Mouse (Mus musculus): ENCODE data around the gene P2rx6.
"Not testable (repeated sequence)": the region's sequence is repeated elsewhere in the genome, so short reads cannot be mapped to it uniquely, and the experiment has no call there.

P2rx6 gene

DNA sequence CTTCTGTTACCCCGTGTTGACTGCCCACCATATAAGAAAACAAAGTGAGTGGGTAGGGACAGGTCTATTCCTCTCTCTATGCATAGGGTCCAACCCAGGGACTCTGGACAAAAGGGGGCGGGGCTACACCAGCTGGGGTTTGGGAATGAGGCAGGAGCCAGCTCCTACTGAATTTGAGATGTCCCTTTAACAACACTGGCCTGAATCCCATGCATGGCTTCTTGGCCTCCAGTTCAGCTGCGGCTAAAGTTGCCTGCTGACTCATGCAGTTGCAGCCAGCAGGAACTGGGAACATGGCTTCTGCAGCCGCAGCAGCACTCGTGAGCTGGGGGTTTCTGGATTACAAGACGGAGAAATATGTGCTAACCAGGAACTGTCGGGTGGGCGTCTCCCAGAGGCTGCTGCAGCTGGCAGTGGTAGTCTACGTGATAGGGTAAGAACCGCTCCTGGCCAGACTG, at the start of gene P2rx6:
P2rx6 (plus strand) TSS at position 135 of the 458 bp plus-strand sequence.
- no peak for DNase-seq (ENCODE audit: low spot score in 2 of 2)

DNA sequence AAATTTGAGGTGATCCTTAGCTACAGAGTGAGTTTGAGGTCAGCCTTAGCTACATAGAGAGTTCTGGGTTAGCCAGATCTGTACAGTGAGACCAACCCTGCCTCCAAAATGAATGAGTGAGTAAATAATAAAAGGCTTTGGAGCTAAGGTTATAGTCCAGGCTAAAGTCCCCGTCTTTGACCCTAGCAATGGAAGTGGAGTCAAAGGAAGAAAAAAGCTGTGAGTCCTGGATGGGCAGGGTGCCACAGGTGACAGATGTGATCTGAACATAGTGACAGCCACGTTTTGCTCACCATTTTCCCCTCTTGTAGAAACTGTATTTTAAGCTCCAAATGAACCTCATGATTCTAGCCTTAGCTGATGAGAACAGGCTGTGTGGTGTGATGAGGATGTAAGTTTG, 42.8 kb upstream of the P2rx6 start:
- DNase-seq (ENCODE audit: low spot score in 2 of 2), result no peak

DNA sequence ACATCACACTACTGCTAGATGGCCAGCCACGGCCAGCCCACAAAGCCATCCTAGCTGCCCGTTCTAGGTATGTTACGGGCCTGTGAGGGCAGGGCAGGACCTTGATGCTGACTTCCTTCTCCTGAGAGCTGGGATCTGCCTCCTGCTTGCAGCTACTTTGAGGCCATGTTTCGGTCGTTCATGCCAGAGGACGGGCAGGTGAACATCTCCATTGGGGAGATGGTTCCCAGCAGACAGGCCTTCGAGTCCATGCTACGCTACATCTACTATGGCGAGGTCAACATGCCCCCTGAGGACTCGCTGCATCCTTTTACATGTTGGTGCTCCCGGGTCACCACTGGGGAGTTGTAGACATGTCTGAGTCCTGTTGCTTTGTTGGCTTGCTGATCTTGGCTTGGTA, 37.5 kb upstream of the P2rx6 start:
- DNase-seq (ENCODE audit: low spot score in 2 of 2), result no peak

DNA sequence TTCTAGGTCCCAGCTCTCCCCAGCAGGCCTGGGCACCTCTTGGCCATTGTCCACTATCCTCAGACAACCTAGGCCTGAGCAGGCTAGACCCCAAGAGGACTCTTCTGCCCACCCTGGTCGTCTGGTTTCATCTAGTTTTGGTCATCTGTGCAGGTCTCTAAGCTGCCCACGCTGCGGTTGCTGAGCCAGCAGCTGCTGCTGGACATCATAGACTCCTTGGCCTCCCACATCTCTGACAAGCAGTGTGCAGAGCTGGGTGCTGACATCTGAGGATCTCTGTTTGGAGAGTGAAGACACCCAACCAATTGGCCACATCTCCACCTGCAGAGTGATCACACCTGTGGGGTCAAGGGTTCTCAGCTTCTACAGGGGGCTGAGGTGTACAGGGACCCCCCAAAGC, 36.2 kb upstream of the P2rx6 start:
- no peak for DNase-seq (ENCODE audit: low spot score in 2 of 2)

DNA sequence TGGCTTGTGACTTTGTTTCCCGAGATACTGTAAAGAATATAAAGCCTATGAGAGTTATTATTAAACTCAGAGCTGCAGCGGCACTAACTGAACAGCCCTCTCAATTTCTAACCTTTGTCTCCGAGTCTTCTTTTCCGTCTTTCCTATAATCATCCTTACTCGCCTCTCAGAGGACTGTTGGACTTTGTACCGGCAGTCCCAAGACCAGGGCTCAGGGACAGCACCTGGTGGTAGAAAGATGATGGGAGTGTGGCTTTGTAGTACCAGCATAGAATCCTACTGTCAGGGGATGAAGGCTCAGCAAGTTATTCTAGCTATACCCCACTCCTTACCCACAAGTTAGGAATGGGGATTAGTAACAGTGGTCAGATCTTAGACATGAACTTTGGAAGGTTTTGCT, 35.5 kb upstream of the P2rx6 start:
- DNase-seq (ENCODE audit: low spot score in 2 of 2), result no peak

DNA sequence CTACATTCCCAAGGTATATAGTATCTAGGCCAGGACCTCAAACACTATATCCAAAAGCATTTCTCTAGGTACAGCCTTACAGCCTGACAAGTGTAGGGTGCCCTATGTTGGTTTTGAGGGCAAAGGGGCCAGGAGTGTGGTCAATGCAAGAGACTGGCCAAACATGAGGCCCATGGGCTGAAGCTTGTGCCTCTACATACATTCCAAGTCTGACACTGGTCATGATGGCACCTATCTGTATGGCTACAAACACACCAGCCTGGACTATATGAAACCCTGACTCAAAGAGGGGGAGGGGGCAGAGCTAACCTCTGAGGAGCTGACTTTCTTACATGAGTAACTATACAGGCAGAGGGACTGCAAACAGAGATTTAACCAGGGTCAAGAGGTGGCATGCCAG, 34.1 kb upstream of the P2rx6 start:
- DNase-seq (ENCODE audit: low spot score in 2 of 2), result no peak

DNA sequence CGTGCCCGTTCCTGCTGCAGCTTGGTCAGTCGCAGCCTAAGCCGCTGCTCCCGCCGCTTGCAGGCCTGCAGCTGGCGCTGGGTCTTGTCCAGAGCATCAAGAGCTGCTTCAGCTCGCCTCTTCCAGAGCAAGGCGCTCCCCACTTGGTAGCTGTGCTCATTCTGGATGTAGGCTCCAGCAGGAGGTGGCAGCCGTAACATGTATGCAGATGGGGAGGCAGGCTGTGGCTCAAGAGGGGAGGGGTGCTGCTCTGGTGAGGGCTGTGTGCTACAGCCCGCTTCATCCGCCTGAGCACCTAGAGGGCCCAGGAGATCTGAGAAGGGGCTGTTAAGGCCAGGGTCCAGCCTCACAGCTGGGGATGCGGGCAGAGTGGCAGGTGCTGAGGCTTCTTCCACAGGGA, 33.4 kb upstream of the P2rx6 start:
- no peak for DNase-seq (ENCODE audit: low spot score in 2 of 2)

DNA sequence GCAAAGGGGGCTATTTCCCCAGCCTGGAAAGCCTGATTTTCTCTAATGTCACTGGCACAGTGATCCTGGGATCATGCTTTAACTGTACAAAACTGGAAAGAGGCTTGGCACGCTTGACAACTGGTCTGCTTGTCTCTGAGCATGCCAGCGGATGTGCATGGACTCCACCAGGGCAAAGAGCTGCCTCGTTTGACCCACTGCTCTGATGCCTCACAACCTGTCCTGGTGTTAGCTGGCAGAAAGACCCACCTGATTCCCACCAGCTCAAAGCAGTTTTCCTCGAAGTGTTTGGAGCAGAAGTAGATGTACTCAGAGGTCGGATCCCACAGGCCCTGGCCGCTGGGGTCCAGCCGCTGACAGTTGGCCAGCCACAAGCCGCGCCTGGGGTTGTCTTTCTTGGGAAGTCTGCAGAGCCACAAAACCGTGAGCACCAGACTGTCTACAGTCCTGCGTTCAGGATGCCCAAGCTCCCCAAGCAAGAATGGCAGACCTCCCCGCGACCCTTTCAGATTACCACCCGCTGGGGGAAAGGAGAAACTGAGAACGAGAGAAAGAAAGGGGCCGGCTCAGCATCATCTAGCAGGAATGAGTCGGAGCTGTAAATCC, 31.6 kb upstream of the P2rx6 start:
- DNase-seq (ENCODE audit: low spot score in 2 of 2), result no peak

DNA sequence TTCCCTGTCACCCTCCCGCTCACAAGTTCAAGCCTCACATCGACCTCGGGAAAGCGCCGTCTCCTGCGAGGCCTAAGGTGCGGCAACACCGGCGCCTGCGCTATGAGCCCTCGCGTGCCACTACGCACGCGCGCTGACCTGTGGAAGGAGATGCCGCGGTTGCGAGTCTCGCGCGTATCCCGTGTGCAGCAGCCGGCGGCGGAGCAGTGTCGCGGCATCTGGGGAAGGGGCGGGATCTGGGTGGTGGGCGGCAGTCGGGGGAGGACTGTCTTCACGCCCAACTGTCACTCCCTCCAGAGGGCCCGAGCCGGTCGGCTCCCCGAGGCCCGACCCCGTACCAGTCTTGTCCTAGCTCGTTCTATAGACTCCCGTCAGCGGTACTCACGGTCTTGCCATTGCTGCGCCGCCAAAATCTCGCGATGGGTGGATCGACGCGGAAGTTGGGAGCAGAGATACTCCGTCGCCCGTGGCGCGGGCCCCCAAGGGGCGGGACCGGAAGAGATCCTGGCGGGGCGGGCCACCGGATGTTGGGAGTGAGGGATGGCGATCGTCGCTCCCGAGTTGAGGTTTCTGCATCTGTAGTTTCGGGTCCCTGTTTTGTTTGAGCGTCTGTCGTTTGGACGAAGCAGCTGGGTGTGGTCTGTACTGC, 30.9 kb upstream of the P2rx6 start, which contains the start of gene Thap7:
Thap7 (minus strand) TSS at position 497 of the 649 bp plus-strand sequence.
- DNase-seq (ENCODE audit: low spot score in 2 of 2), result peak; percentile 93 to 95

DNA sequence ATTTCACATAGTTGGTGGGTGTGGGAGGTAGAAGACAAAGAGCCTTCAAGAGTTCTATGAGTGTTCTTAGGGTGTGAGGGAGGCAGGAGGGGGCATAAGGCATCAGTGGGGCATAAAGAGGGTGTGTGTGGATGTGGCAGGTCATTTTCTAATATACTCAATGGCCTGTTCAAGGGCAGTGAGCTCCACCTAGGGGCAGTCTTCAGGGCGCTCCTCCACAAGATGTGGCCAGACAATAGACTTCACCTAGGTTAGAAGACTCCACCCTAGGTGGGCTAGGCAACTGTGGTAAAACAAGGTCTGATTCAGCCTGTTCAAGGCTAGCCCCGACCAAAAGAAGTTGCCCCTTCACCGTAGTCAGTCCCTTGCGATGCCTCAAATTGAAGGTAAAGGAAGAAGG, 29.4 kb upstream of the P2rx6 start:
- no peak for DNase-seq (ENCODE audit: low spot score in 2 of 2)

DNA sequence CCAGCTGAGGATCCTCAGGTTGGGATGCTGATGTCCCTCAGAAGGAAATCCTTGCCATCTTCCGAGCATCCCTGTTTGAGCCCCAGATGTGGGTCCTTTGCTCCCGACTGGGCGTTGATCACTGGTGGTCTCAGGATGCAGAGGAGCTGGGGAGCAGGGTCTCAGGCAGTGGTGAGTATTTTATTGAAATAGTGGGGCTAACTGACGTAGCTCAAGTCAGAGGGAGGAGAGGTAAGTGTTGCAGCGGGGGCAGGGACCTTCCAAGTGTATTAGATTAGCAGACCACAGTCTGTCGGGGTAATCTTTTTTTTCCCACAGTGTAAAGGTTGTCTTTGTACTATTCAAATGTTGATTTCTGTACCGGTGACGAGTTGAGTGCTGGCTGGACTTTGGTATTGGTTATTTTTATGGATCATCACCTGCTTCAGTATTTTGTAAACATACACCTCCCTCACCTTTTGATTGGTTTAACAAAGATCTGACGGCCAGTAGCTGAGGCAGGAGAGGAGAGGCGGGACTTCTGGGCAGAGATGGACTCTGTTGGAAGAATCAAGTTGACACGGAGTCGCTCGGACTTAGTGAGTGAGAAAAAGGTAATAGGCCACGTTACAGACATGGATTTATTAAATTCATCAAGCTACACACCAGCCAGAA, 28.9 kb upstream of the P2rx6 start:
- no peak for DNase-seq (ENCODE audit: low spot score in 2 of 2)

DNA sequence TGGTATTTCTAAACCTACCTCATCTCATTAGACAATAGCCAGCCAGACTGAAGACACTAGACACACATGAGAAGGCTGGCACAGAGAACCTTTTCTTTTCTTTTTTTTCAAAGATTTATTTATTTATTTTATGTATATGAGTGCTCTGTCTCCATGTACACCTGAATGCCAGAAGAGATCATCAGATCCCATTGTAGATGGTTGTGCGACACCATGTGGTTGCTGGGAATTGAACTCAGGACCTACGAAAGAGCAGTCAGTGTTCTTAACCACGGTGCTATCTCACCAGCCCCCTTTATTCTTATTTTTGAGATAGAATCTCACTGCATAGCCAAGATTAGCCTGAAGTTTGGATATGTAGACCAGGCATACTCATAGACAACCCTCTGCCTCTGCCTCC, 25.1 kb upstream of the P2rx6 start:
- DNase-seq (ENCODE audit: low spot score in 2 of 2), result no peak

DNA sequence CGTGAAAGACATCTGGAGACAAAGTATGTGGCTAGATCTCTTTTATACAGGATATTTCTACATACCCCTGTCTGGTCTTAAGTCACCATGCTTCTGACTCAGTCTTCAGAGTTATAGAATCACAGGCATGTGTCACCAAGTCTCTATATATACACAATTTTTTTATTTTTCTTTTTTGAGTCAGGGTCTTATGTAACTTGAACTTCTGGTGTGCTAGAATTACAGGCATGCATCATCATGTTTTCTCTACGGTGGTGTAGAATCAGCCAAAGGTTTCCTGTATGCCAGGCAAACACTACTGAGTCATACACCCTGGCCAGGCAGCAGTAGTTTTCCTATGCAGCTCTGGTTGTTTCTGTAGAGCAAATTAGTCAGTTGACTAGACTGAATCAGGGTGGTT, 19.1 kb upstream of the P2rx6 start:
- no peak for DNase-seq (ENCODE audit: low spot score in 2 of 2)

DNA sequence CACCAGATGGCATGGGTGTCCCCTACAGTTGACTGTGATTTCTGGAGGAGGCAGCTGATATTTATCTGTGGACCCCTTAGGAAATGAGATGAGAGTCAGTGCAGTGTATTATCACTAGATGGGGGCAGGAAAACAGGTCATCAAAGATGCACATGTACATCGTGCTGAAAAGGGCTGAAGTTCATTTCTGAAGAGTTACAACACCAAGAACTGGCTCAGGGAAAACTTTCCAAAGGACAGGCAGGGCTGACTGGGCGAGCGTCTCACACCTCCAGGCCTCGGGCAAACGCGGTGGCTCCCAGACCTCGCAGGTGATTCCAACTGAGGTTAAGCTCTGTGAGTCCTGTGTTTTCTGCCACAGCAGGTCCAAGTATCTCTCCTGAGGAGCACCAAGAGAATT, 8.8 kb upstream of the P2rx6 start:
- no peak for DNase-seq (ENCODE audit: low spot score in 2 of 2)

DNA sequence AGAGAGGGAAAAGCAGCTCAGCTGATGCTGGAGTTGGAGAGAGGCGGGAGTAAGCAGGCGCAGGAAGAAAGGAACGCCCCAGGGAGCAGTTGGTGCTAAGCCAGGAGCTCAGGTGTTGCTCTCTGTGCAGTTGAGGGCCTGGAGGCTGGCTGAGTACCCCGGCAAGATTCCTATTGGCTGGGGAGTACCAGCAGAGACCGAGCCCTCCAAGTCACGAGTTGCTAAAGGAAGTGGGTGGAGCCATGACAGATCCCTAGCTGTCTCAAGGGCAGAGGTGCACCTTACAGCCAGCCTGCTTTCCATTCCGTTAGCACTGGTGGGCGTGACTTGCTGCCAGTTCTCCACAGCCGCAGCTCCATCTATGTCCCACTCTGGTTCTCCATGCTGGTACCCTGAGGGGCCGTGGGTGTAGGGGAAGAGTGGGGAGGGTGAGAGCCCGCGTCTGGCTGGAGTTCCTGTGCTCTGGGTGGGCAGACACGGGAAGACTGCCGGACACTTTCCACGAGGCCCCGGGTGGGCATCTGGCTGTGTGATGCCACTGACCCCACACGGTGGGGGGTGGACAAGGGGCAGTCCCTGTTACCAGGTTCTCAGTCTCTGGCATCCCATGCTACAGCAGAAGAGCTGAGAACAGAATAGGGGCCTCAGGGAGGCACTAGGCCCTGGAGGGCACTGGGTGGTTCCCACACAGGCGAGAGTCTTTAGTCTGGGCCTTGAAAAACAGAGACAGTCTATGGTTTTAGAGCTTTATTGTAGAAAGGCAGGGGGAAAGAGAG, 7.6 kb upstream of the P2rx6 start:
- no peak for DNase-seq (ENCODE audit: low spot score in 2 of 2)

DNA sequence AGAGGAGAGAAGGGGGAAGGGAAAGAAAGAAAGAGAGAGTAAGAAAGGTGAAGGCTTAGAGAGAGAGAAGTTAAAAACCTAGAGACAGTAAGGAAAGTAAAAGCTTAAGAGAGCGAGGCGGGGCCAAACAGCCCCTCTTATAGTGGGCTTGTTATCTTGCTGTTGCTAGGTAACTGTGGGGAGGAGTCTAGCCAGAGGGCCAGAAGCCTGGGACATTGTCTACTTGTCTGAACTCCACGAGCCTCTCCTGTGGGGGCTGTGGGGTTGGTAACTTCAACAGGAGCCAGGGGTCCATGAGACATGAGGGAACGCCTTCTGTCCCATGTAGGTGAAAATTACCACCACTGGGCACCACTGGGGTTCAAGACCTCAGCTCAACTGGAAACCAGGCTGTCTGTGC, 7.0 kb upstream of the P2rx6 start:
- DNase-seq (ENCODE audit: low spot score in 2 of 2), result not testable (repeated sequence)

DNA sequence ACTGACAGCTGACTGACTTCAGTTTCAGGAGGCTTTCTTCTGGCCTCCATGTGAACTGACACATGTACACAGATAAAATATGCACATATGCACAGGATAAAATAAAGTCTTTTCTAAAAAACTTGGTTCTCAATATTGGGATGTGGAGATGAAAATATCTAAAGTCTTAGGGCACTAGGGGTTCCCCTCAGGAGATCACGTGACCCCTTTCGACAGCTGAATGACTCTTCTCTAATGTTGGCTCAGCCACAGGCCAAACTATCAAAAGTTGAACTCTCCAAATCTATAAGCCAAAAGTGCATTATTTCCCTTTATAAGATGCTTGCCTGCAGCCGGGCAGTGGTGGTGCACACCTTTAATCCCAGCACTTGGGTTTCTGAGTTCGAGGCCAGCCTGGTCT, 5.5 kb upstream of the P2rx6 start:
- no peak for DNase-seq (ENCODE audit: low spot score in 2 of 2)

DNA sequence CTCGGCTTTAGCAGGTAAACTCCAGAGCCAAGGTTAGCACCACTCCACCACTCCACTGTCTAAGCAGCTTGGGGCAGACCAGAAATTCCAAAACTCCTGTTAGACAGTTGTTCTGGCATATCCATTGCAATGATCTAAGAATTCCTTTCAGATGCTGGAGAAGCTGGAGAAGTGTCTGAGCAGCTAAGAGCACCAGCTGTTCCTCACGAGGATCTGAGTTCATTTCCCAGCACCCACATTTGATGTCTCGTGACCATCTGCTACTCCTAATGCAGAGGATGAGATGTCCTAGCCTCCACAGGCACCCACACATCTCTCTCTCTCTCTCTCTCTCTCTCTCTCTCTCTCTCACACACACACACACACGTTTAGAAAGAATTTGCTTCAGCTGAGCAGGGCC, 4.8 kb upstream of the P2rx6 start:
- DNase-seq (ENCODE audit: low spot score in 2 of 2), result no peak

DNA sequence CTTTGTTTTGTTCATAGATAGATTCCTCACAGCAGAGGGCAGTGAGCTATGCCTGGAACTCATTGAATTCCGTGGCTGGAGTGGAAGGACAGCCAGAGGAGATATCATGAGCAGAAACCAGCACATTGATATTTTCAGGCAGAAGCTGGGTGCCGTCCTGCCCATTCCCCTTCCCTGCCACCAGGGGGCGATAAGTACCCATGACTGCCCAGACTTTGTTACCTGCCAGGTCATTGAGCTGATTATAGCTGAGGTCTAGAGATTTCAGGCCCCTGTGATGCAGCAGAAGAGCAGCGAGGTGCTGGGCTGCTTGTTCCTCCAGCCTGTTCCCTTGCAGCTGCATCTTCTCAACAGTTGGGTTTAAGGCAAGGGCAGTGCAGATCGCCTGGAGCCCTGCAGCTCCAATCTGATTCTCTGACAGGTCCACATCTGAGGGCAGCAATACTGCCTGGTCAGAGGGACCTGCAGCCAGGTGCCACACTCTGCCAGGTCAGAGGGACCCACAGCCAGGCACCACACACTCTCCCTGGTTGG, 3.7 kb upstream of the P2rx6 start:
- peak in 1 of 2 experiments; percentile 59 for DNase-seq (ENCODE audit: low spot score in 2 of 2)

DNA sequence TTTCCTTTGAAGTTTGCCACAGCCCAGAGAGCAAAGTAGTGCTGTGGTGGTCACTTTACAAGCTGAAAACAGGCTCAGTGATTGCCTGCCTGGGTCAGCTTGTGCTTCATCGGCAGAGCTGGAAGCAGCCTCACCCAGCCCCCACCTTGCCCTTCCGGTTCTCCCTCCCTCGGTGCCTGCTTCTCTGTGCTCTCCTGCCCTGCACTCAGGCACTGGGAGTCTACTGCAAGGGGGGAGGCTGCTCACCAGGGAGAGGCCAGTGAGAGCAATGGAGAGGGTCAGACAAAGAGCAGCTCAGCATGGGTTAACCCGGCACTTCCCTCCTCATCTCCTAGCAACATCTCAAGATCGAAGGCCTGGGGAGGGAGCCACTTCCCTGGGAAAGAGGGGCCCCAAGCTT, 2.9 kb upstream of the P2rx6 start:
- DNase-seq (ENCODE audit: low spot score in 2 of 2), result no peak

DNA sequence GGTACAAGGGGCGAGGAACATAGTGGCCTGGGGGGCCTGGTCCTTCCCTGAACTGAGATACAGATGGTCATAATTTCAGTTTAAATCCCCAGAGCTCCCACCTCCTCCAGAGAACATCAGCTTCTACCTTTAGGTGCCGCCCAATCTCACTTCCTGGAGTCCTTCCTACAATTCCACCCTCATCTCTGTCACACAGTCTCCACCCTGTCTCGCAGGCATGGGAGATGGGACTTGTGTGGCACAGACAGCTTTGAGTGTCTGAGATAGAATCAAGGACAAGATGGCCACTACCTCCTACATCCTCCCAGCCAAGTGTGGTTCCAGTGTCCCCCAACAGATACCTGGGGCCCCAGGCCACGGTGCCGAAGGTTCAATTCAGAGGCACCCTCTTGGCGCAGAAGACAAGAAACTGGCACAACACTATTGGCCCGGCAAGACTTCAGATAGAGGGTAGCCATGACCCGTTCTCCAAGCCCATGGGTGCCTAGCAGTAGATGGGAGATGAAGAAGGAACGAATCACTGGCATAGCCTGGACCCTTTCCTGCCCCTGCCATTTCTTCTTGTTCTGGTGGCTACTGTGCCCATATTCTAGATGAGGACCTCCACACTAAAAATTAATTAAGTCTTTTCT, 2.2 kb upstream of the P2rx6 start:
- DNase-seq (ENCODE audit: low spot score in 2 of 2), result no peak

Data from frontal cortex, postnatal 10 days (tissue).